Mouse (Mus musculus) gastrocnemius, adult 18-20 months (tissue): ENCODE results near the gene Mpc2. TPM values are rescaled to one million over a fixed set of nuclear protein-coding genes. Genes with fewer than 3 reads are reported as not detected.
A peak's percentile ranks its signal among the peaks of the same experiment; 100 is the strongest.

Experiments
- DNase-seq: peaks from one replicate; pipeline ENCODE4 v3.0.0; 2021; ENCODE audit warnings: low spot score
- long read RNA-seq, 2 experiments: library from polyadenylated mRNA; stranded (forward); transcript quantifications; one replicate each; pipeline ENCODE4 v2.0.0; 2021
- total RNA-seq, 2 experiments: library from RNA; stranded (reverse); gene quantifications; 2 replicates each; pipeline ENCODE4 v1.2.3; 2021

The Mpc2 gene
- total RNA-seq = 100 to 1,000 TPM; 282 to 321 TPM
- long read RNA-seq, experiment 1, transcript Mpc2-201 (5 exons, 1,025 nt) = major isoform, 322 of 335 reads
- long read RNA-seq, experiment 1, partial matches to known transcripts = 11 of 335 reads
- long read RNA-seq, experiment 1, other reads (novel, unspliced or antisense) = 2 of 335 reads
- long read RNA-seq, experiment 2, full-length matches to known transcripts = 228 of 234 reads
- long read RNA-seq, experiment 2, partial matches to known transcripts = 5 of 234 reads
- long read RNA-seq, experiment 2, other reads (novel, unspliced or antisense) = 1 of 234 reads

DNA sequence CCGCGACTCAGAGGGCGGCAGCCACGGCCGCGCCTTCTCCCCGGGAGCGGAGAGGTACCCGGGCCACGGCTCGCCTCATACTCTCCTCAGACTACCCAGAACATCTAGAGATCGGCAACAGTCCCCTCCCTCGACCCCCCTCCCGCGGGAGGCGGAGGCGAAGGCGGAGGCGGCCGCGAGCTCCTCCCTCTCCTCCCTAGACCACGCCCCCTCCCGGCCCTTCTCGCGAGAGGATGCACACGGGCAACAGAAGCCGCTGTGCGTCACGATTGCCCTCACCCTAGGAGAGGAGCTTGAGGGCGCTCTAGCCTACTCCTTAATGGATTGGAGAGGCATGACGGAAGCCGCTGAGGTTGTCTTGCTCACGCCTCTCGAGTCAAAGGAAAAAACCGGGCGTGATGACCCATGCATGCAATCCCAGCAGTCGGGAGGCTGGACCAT lies at the start of gene Mpc2, which contains the start of gene Dcaf6:
TSS of gene Mpc2 (plus strand) at position 278 of the 441 bp plus-strand sequence.
TSS of gene Dcaf6 (minus strand) at position 116 of the 441 bp plus-strand sequence.
- DNase-seq = peak; percentile 100

DNA sequence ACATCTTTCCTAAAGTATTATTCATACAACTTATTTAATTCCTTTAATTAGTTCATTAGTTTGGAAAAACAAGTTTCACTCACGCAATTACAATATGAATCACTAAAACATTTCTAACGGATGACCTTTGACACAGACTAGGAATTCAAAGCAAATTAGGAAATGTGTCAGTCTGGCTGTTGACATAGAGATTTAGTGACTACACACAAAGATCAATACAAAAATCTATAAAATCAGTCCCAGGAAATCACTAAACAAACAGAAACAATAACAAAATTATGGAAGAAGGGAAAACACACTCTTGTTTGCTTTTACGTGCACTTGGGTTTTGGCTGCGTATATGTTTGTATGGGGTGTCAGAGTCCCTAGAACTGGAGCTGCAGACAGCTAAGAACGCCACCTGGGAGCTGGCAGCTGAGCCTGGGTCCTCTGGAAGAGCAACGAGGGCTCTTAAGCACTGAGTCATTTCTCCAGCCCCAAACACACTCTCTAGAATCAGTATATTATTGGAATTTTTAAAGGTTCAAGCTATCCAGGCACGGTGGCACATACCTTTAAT lies 39.0 kb upstream of the Mpc2 start:
- DNase-seq = no peak

DNA sequence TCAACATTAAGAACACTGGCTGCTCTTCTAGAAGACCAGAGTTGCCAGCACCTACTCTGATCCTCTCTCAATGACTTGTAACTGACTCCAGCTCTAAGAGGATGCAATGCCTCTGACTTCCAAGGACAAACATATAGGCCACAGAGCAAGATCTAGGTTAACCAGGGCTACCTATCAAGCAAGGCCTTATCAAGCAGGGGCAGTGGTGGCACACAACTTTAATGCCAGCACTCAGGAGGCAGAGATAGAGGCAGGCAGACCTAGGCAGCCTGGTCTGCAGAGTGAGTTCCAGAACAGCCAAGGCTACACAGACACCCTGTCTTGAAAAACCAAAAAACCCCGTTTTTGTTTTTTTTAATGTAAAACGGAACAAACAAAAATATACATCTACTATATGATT lies 34.2 kb upstream of the Mpc2 start:
- no peak for DNase-seq

DNA sequence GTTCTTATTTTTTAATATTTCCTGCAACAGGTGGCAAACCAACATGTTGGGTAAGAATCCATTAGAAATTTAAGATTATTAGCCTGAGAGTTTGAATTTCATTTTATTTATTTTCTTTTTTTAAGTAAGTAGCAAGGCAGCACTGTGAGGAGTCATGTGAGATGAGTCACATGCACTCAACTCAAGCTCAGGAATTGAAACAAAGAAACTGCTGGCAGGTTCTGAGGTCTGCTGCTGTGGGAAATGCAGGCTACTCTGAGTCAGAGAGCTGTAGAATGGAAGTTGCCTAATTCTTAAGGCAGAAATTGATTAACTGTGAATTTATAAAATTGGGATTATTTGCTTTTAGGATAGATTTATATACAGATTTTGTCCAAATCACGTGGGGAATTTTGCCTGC lies 27.6 kb upstream of the Mpc2 start:
- DNase-seq = peak; percentile 33

DNA sequence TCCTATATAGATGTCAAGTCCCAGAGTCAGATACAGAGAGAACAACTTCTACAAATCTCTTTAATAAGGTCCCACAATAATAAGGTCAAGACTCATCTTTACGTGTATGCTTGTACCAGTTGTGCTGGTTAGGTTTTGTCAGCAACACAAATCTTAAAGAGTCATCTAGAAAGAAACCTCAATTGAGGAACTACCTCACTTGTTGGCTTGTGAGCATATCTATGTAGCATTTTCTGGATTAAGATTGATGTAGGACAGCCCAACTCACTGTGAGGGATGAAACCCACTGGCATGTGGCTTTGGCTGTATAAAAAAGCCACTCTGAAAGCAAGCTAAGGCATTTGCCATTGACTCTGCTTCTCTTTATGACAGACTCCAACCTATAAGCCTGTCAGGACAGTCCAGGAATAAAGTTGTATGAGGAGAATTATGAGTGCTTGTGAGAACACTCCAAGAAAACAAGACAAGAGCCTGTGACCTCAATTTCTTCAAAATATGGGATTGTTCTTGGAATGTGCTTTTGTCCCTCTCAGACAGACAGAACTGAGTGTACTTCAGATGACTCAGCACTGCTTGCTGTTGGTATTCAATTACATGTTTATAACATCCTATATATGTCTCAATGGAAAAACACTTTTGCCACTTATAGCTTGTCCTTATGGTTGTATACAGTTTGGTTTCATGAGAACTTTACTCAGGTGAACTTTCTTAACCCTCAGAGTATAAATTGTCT lies 22.0 kb upstream of the Mpc2 start:
- no peak for DNase-seq

DNA sequence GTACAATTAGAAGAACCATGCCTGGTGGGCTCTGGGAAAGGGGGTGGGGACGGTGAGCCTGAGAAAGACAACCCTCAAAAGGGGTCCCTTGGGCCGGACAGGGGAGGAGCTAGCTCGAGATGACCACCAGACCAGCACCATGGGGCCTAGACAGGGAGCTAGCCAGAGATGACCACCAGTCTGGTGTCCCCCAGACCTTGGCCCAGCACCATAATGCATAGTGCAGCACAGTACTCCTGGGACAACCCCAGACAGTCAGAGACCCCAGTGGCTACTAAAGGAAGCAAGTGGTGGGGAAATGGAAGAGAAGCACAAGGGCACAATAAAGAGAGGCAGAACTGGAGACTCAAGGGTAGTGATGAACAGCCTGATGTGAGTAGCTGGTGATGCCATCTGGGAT lies 19.6 kb upstream of the Mpc2 start:
- DNase-seq = no peak

DNA sequence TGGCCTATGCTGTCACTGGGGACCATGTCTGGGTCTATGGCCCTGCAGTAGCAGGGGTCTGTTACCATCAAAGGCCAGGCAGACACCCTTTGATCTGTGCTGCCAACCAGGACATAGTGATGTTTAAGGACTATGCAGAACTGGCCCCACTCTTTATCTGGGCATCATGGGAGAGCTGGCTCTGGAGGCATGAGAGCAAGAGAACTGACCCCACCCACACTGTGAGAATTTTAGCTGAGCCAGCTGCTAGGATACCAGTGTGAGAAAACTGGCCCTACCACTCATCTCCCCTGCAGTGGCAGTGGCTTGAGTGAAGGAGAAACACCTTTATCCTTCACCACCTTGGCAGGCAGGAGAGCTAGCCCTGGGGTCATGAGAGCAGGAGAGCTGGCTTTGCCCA lies 19.2 kb upstream of the Mpc2 start:
- no peak for DNase-seq

DNA sequence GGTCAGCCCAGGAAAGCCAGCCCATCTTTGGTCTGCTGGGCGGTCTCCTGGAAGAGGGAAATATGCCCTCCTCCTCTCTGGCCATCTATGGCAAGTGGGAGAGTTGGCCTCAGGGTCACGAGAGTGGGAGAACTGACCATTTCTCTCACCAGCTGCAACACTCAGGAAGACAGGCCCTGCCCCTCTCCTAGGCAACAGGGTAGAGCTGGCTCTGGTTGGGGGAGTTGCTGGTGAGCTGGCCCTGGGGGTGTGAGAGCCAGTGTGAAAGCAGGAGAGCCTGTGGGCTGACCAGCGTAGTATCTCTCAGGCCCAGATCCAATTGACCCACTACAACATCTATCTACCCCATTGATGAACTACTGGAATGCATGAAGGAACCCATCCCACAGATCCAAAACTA lies 18.7 kb upstream of the Mpc2 start:
- DNase-seq = no peak

DNA sequence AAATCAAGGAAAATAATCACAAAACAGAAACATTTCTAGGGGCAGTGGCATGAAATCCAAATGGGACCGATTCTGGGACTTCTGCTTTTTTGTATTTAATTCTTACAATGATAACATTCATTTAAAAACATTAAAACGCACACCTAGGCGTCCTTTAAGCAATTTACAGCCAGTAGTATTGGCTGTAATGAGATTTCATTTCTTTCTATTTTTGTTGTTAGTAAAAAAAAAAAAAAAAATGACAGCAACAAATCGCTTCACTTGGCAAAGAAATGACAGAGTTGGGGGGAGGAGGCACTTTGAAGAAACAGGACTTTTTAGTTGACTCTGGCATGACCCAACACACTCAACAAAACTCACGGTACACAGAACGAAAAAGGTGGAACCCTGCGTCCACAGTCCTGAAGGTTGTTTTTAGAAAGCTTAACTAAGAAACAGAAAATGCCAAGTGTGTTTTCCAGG lies 1.4 kb upstream of the Mpc2 start:
- no peak for DNase-seq

DNA sequence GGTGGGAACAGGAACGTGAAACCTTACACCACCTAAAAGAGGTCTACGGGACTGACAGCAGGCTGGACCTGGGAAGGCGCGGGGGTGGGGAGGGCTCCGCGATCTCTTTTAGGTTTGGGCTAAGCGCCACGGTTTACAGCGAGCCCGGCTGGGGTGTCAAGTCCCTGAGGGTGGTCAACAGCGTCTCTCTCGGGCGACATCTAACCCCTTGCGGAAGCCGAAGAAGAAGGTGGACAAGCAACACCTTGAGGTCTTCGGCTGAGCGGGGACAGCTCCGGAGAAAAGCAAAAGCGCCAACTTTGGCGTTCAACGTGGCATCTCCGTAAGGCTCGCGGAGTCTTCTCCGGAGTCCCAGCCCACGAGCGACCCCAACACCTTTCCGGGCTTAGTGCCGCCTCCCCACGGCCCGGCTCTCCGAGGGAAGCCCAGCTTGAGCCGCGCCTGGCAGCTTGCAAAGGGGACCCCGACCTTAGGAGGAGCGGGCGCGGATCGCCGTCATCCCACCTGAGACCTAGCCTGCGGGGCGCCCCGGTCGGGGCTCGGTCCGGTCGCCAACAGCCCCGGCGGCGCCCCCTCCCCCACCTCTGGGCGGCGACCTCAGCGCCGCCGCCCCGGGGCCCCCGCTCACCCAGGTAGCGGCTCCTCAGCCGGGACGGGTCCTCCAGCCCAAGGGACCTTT lies 795 bp upstream of the Mpc2 start:
- peak; percentile 86 for DNase-seq

DNA sequence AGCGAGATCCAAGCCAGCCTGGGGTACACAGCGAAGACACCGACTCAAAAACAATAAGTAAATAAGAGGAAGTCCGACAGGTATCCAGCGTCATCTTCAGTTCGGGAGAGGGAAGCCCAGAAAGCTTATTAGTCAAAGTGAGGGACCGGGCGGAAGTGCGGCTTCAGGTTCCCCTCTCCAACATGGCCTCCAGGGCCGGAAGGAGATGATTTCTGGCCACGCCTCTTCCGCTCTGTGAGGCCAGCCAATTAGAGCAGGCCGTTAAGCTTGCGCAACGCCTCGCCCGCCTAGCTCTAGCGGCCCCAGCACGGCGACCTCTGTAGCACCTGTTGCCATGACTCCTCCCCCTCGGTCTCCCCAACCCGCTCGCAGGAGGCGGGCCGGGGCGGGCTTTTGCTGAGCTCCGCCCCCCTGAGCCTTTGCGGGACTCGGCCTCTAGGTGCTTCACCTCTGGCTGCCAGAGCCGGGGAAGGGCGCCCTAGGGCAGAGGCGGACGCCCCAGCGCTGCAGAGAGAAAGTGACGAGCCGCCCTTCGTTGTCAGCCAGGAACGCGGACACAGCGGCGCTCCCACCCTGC lies 452 bp downstream of the Mpc2 start:
- peak; percentile 99 for DNase-seq

DNA sequence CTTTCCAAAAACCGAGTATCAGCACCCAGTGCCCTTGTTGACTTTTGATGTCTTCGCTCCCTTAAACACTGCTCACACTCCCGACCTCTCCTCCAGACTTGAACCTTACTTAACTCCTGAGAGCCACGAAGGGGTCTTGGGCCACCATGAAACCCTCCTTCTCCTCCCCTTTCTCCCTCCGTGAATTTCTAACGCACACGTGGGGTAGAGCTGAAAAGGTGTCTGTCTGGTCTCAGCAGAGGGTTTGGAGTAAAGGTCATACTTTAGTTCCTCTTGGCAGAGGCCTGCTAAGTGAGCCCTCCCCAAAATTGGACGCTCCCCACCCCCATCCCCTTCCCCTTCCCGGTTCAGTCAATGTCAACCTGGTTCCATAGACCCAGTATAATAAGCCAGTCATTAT lies 1.2 kb downstream of the Mpc2 start:
- no peak for DNase-seq

DNA sequence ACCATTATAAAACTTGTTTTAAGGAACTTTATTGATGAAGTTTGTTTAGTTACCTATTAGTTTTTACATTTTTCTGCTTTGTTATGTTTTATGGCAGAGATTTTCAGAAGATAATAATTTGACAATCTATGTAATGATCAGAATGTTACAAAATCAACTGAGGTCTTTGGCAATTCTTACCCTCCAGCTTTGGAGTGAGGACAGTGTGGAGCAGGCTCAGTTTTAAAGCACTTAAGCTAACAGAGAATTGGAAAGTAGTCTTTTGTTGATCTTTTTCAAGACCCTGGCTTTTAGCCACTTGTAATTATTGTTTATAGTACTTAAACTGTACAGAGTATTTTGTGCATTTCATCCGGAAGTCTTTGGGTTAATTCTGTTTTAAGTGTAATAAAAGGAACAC lies 2.4 kb downstream of the Mpc2 start:
- no peak for DNase-seq

DNA sequence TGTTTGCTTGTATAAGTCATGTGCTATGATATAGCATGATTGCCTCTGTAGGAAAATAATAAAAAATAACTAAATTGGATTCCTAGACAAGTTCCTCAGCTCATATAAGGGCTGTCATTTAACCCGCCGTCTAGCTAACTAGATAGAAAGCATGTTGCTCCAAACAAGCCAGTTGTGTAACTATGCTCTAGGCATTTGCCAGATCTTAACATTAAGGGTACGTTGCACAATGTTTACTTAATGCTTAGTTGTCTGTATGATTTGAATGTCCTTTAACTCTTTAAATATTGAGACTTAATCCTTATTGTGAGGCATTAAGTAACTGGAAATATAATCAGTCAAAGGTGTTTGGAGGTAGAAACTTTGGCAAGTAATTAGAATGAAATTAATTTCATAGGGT lies 4.1 kb downstream of the Mpc2 start:
- no peak for DNase-seq

DNA sequence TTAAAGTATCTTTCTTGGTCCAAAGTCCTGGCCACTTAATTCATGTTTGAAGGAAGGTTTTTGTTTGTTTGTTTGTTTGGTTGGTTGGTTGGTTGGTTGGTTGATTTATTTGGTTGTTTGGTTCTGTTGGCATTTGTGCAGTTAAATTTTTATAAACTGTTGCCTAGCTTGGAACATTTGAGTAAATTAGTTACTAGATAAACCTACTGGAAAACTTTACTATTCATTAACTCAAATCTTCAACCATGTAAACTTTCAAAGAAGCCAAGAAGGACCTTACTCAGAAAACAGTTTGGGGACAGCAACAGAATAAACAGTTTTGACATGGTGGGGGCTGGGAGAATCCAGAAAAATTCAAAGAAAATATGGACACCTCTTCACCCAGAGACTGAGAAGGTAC lies 8.5 kb downstream of the Mpc2 start:
- DNase-seq = no peak

DNA sequence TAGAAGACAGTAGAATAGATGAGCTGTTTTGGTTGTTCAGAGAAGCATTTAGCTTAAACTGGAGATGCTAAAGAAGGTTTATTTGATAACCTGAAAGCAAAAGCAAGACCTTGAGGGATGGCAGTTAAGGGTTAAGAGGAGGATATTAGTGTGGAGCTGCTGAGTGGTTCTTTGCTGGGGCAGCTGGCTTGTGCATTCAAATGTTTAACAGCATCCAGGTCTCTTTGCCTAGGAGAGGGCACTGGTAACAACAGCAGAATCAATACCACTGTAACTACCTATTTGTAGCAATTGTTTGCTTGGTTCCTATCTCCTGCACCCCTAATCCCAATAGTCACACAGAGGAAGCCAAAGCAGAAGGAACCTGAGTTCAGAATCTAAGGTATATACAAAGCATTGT lies 9.3 kb downstream of the Mpc2 start:
- DNase-seq = no peak

DNA sequence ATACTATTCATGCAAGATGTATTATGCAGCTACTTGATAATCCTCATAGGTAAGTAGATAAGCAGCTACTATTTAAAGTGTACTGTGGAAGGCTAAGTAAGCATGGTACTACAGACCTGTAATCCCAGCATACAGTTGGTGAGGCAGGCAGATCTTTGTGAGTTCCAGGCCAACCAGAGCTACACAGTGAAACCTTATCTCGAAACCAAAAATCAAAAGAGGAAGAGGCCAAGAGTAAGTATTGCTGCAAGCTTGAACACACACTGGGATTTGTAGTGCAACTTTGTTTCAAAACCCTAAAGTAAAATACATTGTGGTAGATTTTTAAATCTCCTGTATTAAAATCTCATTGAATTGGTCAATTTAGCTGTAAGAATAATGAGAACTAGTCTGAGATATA lies 11.1 kb downstream of the Mpc2 start:
- no peak for DNase-seq

DNA sequence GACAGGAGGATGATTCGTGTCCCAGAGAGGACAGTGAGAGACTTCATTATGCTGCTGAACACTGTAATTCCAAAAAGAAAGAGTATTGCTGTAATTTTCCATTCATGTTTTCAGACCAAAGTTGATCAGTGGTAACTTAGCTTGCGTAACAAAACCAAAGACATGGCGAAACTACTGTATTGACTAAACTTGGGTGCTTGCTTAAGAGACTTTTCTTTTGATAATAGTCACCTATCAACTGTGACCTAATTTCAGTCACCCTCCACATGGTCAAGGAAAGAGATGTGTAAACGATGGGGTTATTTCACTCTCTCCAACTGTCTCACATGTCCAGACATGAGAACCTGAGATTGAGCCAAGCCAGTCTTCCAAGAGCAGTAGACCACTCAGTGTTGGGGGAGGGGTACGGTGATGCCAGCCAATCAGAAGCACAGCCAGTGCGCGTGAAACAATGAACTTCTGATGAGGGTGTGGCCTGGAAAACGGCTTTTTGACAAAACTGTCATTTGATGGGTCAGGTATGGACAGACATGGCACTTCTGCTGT lies 24.3 kb downstream of the Mpc2 start, which contains the start of gene Adcy10:
TSS of gene Adcy10 (plus strand) at position 496 of the 546 bp plus-strand sequence.
- DNase-seq = no peak

DNA sequence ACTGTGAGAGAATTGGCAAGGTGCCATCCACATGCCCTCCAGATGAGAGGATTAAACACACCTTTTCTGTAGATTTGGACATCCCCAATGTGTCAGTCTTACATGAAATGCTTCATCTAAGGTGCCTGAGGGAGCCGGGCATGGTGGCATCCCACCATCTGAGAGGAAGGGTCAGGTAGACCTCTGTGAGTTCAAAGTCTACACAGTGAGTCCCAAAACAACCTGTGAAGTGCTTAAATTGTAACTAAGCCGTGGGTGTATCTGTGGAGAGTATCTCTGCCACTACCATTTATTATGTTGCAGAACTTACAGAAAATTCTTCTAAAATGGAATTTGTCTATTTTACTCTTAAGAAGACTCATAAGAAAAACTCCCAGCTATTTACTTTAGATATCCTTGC lies 25.7 kb downstream of the Mpc2 start:
- DNase-seq = no peak

DNA sequence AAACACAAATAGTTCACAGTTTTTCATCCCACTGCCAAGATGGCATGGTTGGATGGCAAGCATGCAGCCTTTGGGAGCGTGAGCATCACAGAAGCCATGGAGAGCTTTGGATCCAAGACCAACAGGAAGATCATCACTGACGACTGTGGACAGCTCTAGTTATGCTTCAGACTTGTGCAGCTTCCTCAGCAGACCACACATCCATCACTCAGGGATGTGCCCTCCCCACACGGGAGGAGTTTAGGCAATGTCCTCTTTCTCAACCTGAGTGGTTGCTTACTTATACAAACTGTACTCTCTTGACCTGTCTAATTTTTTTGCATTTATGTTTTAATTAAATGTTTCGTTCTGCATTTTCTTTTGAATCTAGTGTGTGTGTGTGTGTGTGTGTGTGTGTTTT lies 28.8 kb downstream of the Mpc2 start:
- no peak for DNase-seq

DNA sequence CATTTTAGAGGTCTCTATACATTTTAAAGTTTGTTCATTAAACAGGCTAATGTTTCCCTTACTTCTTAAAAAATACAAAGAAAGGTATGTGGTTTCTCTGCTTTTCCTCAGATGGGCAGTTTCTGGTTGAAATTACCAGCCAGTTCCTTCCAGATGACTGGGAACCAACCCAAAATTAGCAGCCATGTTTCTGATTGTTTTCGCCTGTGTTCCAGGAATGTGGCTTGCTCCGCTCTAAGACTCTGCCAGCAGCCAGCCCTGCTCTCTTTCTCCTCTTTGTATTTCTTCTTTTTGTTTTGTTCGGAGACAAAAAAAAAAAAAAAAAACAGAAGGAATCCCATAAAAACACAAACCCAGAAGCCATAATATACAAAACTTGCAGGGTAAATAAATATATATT lies 38.4 kb downstream of the Mpc2 start:
- DNase-seq = no peak
